In the genomic region with DNA sequence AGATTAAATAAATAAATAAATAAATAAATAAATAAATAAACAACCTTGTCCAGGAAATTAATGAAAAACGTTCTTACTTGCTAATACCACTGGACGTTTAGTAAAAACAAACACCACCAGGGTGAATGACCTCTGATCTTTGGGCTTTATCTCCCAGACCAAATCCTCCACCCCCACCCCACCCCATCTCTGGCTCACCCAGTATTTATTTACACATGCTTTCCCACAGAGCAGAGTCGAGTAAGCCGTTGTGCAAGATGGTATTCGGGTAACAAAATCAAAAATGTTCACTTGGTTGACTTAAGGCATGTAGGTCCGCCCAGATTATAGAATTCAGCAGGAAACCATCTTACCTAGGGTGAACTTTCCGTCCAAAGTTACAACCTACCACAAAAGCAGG, we compare ENCODE assay signal across 16 mouse cellular contexts. TPM values are rescaled to one million over a fixed set of nuclear protein-coding genes. Genes with fewer than 3 reads are reported as not detected.
"Had no signal": no experiment of that assay in that cellular context is flagged by ENCODE, and none has a peak within 500 bp of the region (broad histone marks: within the 10 kb centered on the region; RNA-seq: fewer than 3 reads in every experiment).

No protein-coding gene starts in this region.

- H3K4me2 ChIP-seq: limb, embryonic 15.5 days; lung, embryonic 15.5 days; neural tube, embryonic 12.5 days had no signal

- H3K9ac ChIP-seq: limb, embryonic 15.5 days; lung, embryonic 15.5 days; neural tube, embryonic 12.5 days had no signal

- H3K9me3 ChIP-seq: lung, embryonic 15.5 days had no signal

- H3K36me3 ChIP-seq: limb, embryonic 15.5 days; lung, embryonic 15.5 days had no signal

- H3K4me3 ChIP-seq: limb, embryonic 15.5 days; lung, embryonic 15.5 days; neural tube, embryonic 12.5 days had no signal

- H3K4me1 ChIP-seq: limb, embryonic 15.5 days; neural tube, embryonic 12.5 days had no signal

- H3K27me3 ChIP-seq: limb, embryonic 15.5 days; lung, embryonic 15.5 days; neural tube, embryonic 12.5 days had no signal

- H3K27ac ChIP-seq: kidney, postnatal 0 days; limb, embryonic 15.5 days; lung, embryonic 15.5 days; neural tube, embryonic 12.5 days had no signal

- DNase-seq: kidney, adult 11 months; kidney, adult 9 months; kidney, postnatal 36 days; layer of hippocampus, adult 9-11 months; layer of hippocampus, postnatal 36 days; midbrain, embryonic 14.5 days; retina, postnatal 1 day; right cerebral cortex, postnatal 4 days; spleen, adult 18-20 months; thymus, adult 18-20 months; thymus, postnatal 14 days had no signal

RNA-seq across cellular contexts. Expression of a gene that starts 23.6 kb away (rescaled TPM):
- total RNA-seq: monocyte, adult 5-6 weeks had no signal
